Mouse (Mus musculus) ES-Bruce4 (cell line): ENCODE data around the gene Bag1. TPM values are rescaled to one million over a fixed set of nuclear protein-coding genes. Genes with fewer than 3 reads are reported as not detected.
A peak's percentile ranks its signal among the peaks of the same experiment; 100 is the strongest.

ENCODE experiments used
- H3K27ac ChIP-seq: 2 replicates; pipeline ENCODE4 v1.5.1; 2012; ENCODE audit warnings: low read length, inconsistent platforms; ENCODE audit not compliant: insufficient read depth
- H3K27me3 ChIP-seq: 2 replicates; pipeline ENCODE4 v1.6.1; 2012; ENCODE audit warnings: mild to moderate bottlenecking, low read length, inconsistent platforms; ENCODE audit not compliant: control insufficient read depth, poor library complexity, insufficient read depth, severe bottlenecking
- H3K36me3 ChIP-seq: 2 replicates; pipeline ENCODE4 v1.6.1; 2012; ENCODE audit warnings: inconsistent platforms, mild to moderate bottlenecking, low read length, moderate library complexity; ENCODE audit not compliant: control insufficient read depth, poor library complexity, insufficient read depth, severe bottlenecking
- H3K4me1 ChIP-seq: one replicate; pipeline ENCODE4 v1.8.1; 2011; ENCODE audit warnings: low read length; ENCODE audit not compliant: control insufficient read depth, insufficient read depth
- H3K4me3 ChIP-seq: 2 replicates; pipeline ENCODE4 v1.5.1; 2011; ENCODE audit warnings: low read depth, mild to moderate bottlenecking, low read length
- H3K9ac ChIP-seq: 2 replicates; pipeline ENCODE4 v1.6.1; 2012; ENCODE audit warnings: low read depth, mild to moderate bottlenecking, inconsistent platforms; ENCODE audit not compliant: poor library complexity, severe bottlenecking
- H3K9me3 ChIP-seq: replicated peaks from 2 replicates; pipeline ENCODE4 v1.6.1; 2012; ENCODE audit warnings: mild to moderate bottlenecking, low read length, inconsistent platforms; ENCODE audit not compliant: control insufficient read depth, poor library complexity, insufficient read depth, severe bottlenecking
- CTCF ChIP-seq: IDR thresholded peaks from one replicate; pipeline ENCODE4 v1.8.1; 2011; ENCODE audit warnings: low read depth, low read length
- EP300 ChIP-seq: IDR thresholded peaks from 2 replicates; pipeline ENCODE4 v1.6.1; 2011; ENCODE audit warnings: low read depth, low read length; ENCODE audit not compliant: insufficient read depth
- POLR2A ChIP-seq: IDR thresholded peaks from one replicate; pipeline ENCODE4 v1.8.1; 2011; ENCODE audit warnings: low read length; ENCODE audit not compliant: insufficient read depth
- polyA plus RNA-seq: library from polyadenylated mRNA; stranded (reverse); fragments of >200 nt; gene quantifications from 2 replicates; pipeline ENCODE4 v1.2.4, GENCODE M21; 2011; ENCODE audit warnings: low read depth; ENCODE audit not compliant: missing spikeins, insufficient read depth, insufficient read length

Bag1 gene
- polyA plus RNA-seq = 102 and 106 TPM in 2 replicates

DNA sequence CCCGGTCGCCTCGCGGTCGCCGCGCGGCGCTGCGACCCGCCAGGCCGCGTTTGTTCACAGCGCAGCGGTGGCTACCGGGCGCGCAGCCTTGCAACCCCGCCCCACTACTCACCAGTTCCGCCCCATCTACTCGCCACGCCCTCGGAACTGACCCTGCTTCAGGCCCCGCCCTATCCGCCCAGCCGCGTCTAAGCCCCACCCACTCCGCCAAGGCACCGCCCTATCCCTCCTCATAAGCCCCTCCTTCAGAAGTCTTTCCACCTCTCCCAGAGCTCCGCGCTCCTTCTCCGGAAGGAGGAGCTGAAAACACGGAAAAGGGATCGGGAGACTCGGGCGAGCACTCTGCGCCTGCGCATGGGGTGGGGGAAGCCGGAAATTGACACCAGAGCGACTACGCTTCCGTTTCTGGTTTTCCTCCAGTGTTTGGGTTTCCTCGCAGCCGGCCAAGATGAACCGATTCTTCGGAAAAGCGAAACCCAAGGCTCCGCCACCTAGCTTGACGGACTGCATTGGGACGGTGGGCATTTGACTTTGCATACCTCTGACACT is at the start of gene Bag1, which contains the start of gene Chmp5:
Bag1 (minus strand) TSS at position 135 of the 549 bp plus-strand sequence.
Chmp5 (plus strand) TSS at position 248 of the 549 bp plus-strand sequence.
- Histone ChIP-seq H3K9ac (peak within 1 kb of the TSS; percentile 78), H3K9me3 (no peaks in the 10 kb centered on the region), H3K27ac (0 out of 2 replicates have a peak within 1 kb of the TSS, but pooled peaks have one; percentile 24), H3K36me3 (peaks cover 17% of the 10 kb centered on the region), H3K27me3 (no peaks in the 10 kb centered on the region), H3K4me3 (peak within 1 kb of the TSS; percentile 98), H3K4me1 (no peaks in the 10 kb centered on the region)
- TF ChIP-seq POLR2A (peak; percentile 75), CTCF (no peak)

DNA sequence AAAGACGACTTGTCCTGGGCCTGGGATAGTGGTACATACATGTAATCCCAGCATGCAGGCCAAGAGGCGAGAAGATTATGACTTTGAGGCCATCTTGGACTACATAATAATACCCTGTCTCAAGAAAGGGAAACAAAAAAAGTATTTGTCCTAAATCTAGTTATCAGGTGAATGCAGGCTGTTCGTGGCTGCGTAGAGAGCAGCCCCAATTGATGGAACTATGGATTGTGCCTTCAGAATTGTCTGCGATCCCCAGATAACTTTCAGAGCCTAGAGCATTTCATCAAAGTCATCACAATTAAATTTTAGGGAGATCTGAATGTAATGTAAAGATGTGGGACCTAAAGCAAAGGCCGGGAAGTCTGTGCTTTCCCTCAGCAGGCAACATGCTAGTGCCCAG is 48.2 kb upstream of the Bag1 start:
- Histone ChIP-seq H3K36me3 (peaks cover 86% of the 10 kb centered on the region), H3K9me3 (no peaks in the 10 kb centered on the region)
- TF ChIP-seq EP300 (no peak), CTCF (no peak), POLR2A (no peak)

DNA sequence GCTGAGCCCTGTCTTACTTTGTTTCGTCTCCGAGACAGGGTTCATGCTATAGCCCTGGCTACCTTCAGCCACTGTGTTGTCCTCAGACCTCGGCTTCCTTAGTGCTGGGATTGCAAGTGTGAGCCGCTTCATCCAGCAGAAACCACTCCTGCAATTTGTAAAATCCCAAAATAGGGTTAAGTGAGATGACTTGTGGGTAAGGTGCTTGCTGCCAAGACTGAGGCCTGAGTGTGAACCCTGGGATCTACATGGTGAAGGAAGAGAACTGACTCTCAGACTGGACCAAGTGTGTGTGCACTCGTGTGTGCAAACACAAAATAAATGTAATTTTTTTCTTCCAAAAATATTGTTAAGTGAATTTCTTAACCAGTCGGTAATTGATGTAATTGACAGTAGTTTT is 41.5 kb upstream of the Bag1 start:
- H3K36me3 ChIP-seq = peaks cover 85% of the 10 kb centered on the region
- H3K27ac ChIP-seq = no peak overlapping the region

More for the DNA sequence above, 48.2 kb upstream of the Bag1 start:
- no peaks in the 10 kb centered on the region for H3K27me3 ChIP-seq
- no peaks in the 10 kb centered on the region for H3K4me1 ChIP-seq
- no peak overlapping the region for H3K4me3 ChIP-seq
- no peak overlapping the region for H3K9ac ChIP-seq
- no peak overlapping the region for H3K27ac ChIP-seq

DNA sequence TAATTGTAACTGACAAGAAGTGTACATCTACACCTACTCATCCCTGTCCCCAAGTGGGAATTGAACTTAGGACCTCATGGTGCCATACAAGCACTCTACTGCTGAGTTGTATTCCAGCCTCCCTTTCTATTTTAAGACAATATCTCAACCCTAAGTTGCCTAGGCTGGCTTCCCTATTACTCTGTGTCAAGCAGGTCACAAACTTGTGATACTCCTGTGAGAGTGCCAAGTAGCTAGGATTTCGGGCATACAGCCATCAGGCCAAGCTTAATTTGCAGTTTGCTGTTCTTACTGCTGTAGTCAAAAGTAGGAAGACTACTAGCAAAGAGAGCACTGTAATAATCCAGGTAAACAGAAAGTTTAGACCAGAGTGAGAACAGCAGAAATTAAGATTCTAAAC is 35.6 kb upstream of the Bag1 start:
- H3K4me3 ChIP-seq = no peak overlapping the region
- TF ChIP-seq CTCF = no peak
- no peak for TF ChIP-seq EP300
- no peak for TF ChIP-seq POLR2A
- no peaks in the 10 kb centered on the region for H3K4me1 ChIP-seq
- no peaks in the 10 kb centered on the region for H3K27me3 ChIP-seq
- H3K9ac ChIP-seq = no peak overlapping the region
- H3K9me3 ChIP-seq = no peaks in the 10 kb centered on the region
- H3K27ac ChIP-seq = no peak overlapping the region
- peaks cover 86% of the 10 kb centered on the region for H3K36me3 ChIP-seq

More for the DNA sequence above, 41.5 kb upstream of the Bag1 start:
- Histone ChIP-seq H3K9me3 (no peaks in the 10 kb centered on the region), H3K9ac (no peak overlapping the region), H3K4me3 (no peak overlapping the region), H3K4me1 (no peaks in the 10 kb centered on the region), H3K27me3 (no peaks in the 10 kb centered on the region)
- TF ChIP-seq EP300 (no peak), CTCF (no peak), POLR2A (no peak)

DNA sequence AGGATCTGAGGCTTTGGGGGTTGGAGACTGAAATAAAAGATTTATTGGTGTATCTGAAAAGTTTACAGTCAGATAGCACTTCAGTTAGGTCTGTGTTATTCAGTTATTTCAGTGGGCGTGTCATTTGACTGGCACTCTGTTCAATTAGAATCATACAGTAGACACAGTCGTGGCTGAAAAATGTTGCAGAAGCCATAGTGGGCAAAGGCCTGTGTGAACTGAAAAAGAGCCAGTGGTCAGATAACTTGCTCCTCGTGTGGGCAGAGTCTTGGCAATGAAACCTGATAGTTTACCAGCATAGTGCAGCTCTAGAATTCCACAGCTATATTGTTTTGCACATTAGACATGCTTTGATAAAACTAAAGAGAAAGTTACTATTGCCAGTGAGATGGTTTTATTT is 34.4 kb upstream of the Bag1 start:
- TF ChIP-seq CTCF (no peak), EP300 (no peak), POLR2A (no peak)
- Histone ChIP-seq H3K9ac (no peak overlapping the region), H3K4me1 (no peaks in the 10 kb centered on the region), H3K9me3 (no peaks in the 10 kb centered on the region), H3K27ac (no peak overlapping the region), H3K4me3 (no peak overlapping the region), H3K36me3 (peaks cover 88% of the 10 kb centered on the region), H3K27me3 (no peaks in the 10 kb centered on the region)

GRCm38 (mm10) chr4:40979430-40979829 is 31.3 kb upstream of the Bag1 start:
- Histone ChIP-seq H3K27ac (no peak overlapping the region), H3K4me1 (no peaks in the 10 kb centered on the region), H3K9ac (no peak overlapping the region), H3K36me3 (peaks cover 82% of the 10 kb centered on the region), H3K27me3 (no peaks in the 10 kb centered on the region), H3K9me3 (no peaks in the 10 kb centered on the region), H3K4me3 (no peak overlapping the region)
- TF ChIP-seq POLR2A (no peak), CTCF (no peak), EP300 (no peak)
